Mouse (Mus musculus) heart, adult 18-20 months (tissue): ENCODE measurements around the gene Prf1. TPM values are rescaled to one million over a fixed set of nuclear protein-coding genes. Genes with fewer than 3 reads are reported as not detected.

Experiments
- DNase-seq, 2 experiments: peaks; one replicate each; pipeline ENCODE4 v3.0.0; 2021 to 2022; ENCODE audit warnings: mixed read lengths in 1 of 2
- total RNA-seq, 2 experiments: library from RNA; stranded (reverse); gene quantifications; 2 replicates each; pipeline ENCODE4 v1.2.3; 2021

The Prf1 gene
- total RNA-seq, 2 experiments from 2014 or later: 0.40 to 0.59 TPM

DNA sequence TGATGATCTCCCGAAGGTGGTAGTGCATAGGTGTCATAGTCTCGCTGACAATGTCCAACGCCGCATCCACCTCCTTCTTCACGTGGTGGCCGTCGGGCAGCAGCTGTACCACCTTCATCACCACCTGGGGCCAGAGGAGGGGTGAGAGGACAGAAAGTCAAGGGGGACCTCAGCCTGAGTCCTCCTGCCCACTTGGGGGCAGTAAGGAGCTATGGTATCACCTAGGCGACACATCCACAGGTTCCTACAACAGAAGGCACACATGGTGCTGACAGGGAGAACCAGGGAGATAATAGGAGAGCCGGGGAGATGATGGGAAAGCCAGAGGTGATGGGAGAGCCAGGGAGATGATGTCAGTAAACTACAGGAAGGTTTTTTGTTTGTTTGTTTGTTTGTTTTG, 41.6 kb downstream of the Prf1 start:
- DNase-seq: no peak

DNA sequence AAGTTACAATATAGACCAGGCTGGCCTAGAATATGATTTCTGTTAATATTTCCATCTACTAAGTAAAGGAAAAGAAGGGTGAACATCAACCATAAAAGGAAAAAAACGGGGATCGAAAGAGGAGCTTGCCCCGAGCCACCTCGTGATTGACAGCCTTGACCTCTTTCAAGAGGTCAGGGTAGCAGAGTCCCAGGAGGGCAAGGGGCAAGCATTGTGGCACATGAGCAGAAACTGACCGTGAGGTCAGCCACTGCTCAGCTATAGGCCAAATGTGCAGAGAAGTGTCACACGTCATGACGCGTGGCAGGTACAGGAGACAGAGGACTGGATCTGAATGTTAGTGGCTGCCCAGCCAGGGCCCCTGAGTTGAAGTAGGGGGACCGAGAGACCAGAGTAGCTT, 42.6 kb downstream of the Prf1 start:
- DNase-seq: no peak

DNA sequence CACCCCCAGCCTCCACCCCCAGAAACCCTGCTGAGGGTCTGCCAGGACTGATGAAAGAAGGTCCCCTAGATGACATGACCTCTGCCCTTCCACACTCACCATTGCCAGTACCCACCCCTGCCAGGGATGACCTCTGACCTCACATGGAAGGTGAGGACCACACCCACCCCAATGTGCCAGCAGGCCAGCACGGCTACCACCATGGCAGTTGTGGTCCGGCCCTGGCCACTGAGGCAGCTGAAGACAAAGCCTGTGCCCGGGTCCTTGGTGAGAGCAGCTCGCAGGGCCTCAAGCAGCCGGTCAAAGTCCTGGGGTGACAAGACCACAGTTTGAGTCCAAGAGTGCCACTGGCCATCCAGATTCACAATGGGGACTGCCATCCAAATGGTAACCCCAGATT, 43.4 kb downstream of the Prf1 start:
- DNase-seq: no peak

DNA sequence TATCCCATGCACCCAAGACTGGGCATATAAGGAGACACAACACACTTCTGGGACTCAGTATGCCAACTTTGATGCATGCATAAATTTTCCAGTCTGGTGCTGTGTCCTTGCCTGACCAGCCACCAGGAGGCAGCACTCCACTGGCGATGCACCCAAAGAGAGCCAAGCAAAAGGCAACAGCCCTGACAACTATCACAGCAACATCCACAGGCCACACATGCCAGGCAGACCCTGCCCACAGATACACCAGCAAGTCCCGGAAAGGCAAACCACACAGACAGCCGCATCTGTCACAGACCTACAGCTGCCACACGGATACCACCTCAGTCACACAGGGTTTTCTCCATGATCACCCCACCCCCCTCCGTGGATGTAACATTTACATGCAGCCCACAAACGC, 43.9 kb downstream of the Prf1 start:
- DNase-seq: peak; percentile 64 to 88

DNA sequence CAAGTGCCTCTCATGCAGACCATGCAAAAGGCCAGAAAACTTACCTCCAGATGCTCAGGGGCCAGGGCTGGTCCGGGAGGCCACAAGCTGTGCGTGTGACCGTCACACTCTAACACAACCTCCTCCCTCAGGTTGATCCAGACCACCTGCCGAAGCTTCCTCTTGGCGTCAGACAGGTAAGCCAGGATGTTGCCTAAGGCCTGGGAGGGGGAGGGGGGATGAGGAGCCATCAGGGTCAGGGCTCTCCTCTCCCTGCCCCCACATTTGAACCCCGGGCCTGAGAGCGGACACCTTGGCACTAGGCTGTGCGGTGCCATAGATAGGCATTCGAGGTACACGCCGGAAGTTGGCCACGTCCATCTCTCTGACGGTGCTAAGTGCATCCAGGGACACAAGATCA, 45.1 kb downstream of the Prf1 start:
- no peak for DNase-seq

DNA sequence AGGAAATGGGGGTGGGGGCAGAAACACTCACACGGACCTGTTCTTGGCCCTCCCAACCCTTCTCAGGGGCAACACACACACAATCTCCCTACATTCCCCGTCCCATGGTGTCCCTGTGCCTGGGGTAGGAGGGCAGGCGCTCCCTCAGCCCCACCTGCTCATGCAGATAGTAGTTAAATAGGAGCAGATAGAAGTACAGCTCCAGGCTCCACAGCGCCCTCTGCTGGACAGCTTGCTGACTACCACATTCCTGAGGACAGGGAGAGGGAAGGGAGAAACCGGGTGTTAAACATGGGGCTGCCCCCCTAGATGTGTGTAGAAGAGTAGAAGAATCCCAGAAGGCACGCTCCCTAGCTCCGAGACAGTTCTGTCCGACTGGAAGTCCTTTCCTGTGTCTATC, 46.3 kb downstream of the Prf1 start:
- peak; percentile 54 to 82 for DNase-seq

DNA sequence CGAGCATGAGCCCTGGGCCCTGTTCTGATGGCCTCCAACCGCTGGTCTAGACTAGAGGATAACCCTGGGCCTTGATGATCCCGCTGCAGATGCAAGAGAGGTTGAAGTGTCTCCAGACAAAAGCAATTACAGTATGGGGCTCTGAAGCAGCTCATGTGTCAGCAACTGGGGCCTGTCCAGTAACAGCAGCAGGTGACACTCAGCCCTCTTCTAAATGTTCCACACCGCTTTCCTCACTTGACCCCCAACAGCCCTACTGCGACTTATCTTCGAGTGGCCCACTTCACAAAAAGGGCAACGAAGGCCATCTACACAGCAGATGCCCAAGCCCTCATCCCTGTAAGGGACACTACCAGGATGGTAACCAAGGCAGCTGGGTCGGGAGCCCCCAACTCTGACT, 47.5 kb downstream of the Prf1 start:
- no peak for DNase-seq

DNA sequence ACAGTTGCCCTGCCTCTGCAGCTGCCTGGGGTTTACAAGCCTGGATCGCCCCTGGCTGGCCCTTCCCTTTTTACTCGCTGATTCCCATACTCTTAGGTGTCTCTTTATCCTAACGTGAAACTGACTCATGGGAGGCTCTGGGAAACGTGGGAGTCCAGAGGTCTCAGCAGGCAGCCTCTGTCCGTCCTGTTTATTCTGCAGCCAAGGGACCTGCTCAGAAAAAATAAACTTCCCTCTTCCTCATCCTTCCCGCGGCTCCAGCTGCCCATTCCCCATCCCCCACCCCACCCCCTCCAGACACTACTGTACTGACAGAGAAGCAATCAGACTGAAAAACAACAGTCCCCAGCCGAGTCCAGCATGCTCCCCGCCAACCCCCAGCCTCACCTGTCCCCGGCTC, 48.7 kb downstream of the Prf1 start:
- DNase-seq: no peak

DNA sequence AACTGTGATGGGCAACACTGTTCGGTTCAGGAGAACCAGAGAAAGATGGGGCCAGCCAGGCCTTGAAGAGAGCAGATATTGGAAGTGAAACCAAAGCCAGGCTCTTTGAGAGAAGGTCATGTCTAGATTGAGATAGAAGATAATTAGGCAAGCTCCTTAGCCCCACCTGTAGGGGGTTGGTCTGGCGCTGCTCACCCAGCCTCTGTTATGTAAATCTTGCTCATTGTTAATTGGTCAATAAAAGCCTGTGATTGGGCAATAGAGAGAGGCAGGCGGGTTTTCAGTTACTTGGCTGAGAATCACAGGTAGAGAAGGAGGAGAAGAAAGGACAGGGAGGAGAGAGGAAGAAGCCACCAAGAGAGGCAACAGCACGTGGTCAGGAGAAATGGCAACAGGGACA, 53.6 kb downstream of the Prf1 start:
- DNase-seq: no peak

Other genes with a start within 250 kb of the Prf1 start
- gene Pcbd1, start 208.5 kb upstream of the Prf1 start, total RNA-seq: 1 to 10 TPM in 1 of 2 experiments, under 1 TPM in 1; 0.77 to 1.3 TPM
- gene Sgpl1, start 150.1 kb upstream of the Prf1 start, total RNA-seq: 10 to 100 TPM; 16.6 to 22.3 TPM
- not detected for gene Tbata, start 125.9 kb upstream of the Prf1 start, total RNA-seq
- 1 to 10 TPM in 1 of 2 experiments, under 1 TPM in 1; 0.79 to 1.0 TPM for gene Adamts14, start 24.4 kb upstream of the Prf1 start, total RNA-seq
- gene Pald1, start 85.7 kb downstream of the Prf1 start, total RNA-seq: 10 to 100 TPM; 16.0 to 16.2 TPM
- gene Nodal, start 120.1 kb downstream of the Prf1 start, total RNA-seq: not detected
- gene Eif4ebp2, start 154.8 kb downstream of the Prf1 start, total RNA-seq: 10 to 100 TPM; 63.9 to 82.2 TPM
- 10 to 100 TPM; 32.8 to 39.8 TPM for gene Lrrc20, start 178.0 kb downstream of the Prf1 start, total RNA-seq